Mouse (Mus musculus): ENCODE measurements around the gene Agpat3. TPM values are rescaled to one million over a fixed set of nuclear protein-coding genes. Genes with fewer than 3 reads are reported as not detected.
A peak's percentile ranks its signal among the peaks of the same experiment; 100 is the strongest.

Gene Agpat3
- polyA plus RNA-seq, 1 experiment from 2014 or later, result 41.9 TPM

DNA sequence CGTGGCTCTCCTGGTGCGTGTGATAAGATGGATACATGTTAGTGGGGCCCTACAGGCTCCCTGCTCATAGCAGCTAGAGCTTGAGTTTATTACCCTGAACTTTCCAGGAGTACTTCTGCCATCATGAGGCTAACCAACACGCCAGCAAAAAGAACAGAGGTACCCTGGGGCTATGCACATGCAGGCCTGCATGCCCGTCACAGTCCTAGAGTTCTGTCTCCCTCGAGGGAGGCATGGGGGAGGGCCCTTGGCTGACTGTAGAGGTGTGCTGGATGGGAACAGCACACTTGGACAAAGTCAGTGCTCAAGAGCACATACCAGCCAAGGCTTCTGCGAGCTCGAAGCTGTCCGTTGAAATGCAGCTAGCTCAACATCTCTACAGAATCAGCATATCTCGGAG, 71.8 kb downstream of the Agpat3 start:
- no peak overlapping the region for H3K9ac ChIP-seq (replicated peaks; ENCODE audit: low read depth, low read length)
- H3K36me3 ChIP-seq (ENCODE audit: control insufficient read depth, insufficient read depth, low read length), result peaks cover 58% of the 10 kb centered on the region
- H3K4me2 ChIP-seq (replicated peaks; ENCODE audit: low read depth, low read length), result no peak overlapping the region
- H3K9me3 ChIP-seq (ENCODE audit: control insufficient read depth, low read depth, low read length), result no peaks in the 10 kb centered on the region
- no peak overlapping the region for H3K4me3 ChIP-seq (ENCODE audit: low read depth, low read length)
- H3K27ac ChIP-seq (ENCODE audit: low read length), result no peak overlapping the region
- no peaks in the 10 kb centered on the region for H3K27me3 ChIP-seq (ENCODE audit: control insufficient read depth, insufficient read depth, low read length)
- no peak for ATAC-seq (ENCODE audit: insufficient number of reproducible peaks, insufficient read depth, low FRiP score, low read depth)
- no peaks in the 10 kb centered on the region for H3K4me1 ChIP-seq (ENCODE audit: control insufficient read depth, insufficient read depth, low read length)
- 93% methylated on average over 9 of the region's 9 CpGs for WGBS

DNA sequence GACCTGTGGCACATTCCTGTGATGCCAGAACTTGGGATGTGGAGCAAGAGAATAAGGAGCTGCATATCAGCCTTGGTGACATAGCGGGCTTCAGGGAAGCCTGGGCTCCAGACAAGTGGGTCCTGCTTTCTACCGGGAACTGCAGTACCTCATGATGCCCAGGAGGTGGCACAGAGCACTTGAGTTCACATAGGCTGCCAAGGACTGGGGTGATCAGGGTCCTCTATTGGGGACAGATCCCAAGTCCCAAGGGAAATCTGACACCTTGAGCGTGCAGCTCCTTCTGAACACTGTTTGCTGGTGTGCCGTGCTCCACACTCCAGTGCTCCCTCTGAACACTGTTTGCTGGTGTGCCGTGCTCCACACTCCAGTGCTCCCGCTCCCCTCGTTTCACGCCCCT, 73.1 kb downstream of the Agpat3 start:
- ATAC-seq (ENCODE audit: insufficient number of reproducible peaks, insufficient read depth, low FRiP score, low read depth), result peak; percentile 71; the same call in 1 of the 2 replicates

DNA sequence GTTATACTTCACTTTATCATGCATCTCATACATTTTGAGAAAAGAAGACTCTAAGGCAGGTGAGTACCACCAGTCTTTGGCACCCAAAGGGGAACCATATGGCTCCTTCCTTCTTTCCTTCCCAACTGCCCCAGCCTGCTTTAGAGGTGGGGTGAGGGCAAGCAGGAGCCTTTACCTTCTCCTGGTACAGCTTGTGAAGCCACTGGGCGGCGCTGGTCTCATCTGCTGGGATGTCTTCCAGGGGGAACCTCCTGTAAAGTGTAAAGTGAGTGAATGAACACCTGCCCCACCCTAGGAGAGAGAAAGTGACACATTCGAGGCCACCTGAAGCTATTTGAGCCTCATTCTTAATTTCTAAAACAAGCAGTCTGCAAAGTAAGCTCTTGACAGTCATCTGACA, 74.5 kb downstream of the Agpat3 start:
- Histone ChIP-seq H3K27ac (ENCODE audit: low read length) (no peak overlapping the region), H3K9me3 (ENCODE audit: control insufficient read depth, low read depth, low read length) (no peaks in the 10 kb centered on the region), H3K4me3 (ENCODE audit: low read depth, low read length) (no peak overlapping the region), H3K4me1 (ENCODE audit: control insufficient read depth, insufficient read depth, low read length) (no peaks in the 10 kb centered on the region), H3K9ac (replicated peaks; ENCODE audit: low read depth, low read length) (no peak overlapping the region), H3K4me2 (replicated peaks; ENCODE audit: low read depth, low read length) (no peak overlapping the region), H3K27me3 (ENCODE audit: control insufficient read depth, insufficient read depth, low read length) (no peaks in the 10 kb centered on the region), H3K36me3 (ENCODE audit: control insufficient read depth, insufficient read depth, low read length) (peaks cover 52% of the 10 kb centered on the region)
- ATAC-seq (ENCODE audit: insufficient number of reproducible peaks, insufficient read depth, low FRiP score, low read depth), result no peak
- 74% methylated on average over 3 of the region's 3 CpGs for WGBS

More for the DNA sequence above, 73.1 kb downstream of the Agpat3 start:
- Histone ChIP-seq H3K27me3 (ENCODE audit: control insufficient read depth, insufficient read depth, low read length) (no peaks in the 10 kb centered on the region), H3K4me2 (replicated peaks; ENCODE audit: low read depth, low read length) (no peak overlapping the region), H3K9me3 (ENCODE audit: control insufficient read depth, low read depth, low read length) (no peaks in the 10 kb centered on the region), H3K9ac (replicated peaks; ENCODE audit: low read depth, low read length) (no peak overlapping the region), H3K36me3 (ENCODE audit: control insufficient read depth, insufficient read depth, low read length) (peaks cover 55% of the 10 kb centered on the region), H3K27ac (ENCODE audit: low read length) (no peak overlapping the region), H3K4me3 (ENCODE audit: low read depth, low read length) (no peak overlapping the region), H3K4me1 (ENCODE audit: control insufficient read depth, insufficient read depth, low read length) (no peaks in the 10 kb centered on the region)
- WGBS, result 50% methylated on average over 8 of the region's 8 CpGs

DNA sequence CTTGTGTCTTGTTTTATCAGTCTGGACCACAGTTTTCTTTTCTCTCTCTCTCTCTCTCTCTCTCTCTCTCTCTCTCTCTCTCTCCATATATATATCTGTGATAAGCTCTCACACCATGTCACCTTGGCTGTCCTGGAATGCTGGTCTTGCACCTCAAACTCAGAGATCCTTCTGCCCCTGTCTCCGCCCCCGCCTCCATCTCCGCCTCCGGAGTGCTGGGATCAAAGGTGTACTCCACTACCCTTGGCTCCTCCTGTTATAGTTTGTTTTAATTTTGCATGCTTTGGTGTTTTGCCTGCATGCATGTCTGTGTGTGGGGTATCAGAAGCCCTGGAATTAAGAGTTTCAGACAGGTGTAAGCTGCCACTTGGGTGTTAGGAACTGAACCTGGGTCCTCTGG, 76.0 kb downstream of the Agpat3 start:
- 87% methylated on average over 4 of the region's 4 CpGs for WGBS
- Histone ChIP-seq H3K9ac (replicated peaks; ENCODE audit: low read depth, low read length) (no peak overlapping the region), H3K4me2 (replicated peaks; ENCODE audit: low read depth, low read length) (no peak overlapping the region), H3K36me3 (ENCODE audit: control insufficient read depth, insufficient read depth, low read length) (peaks cover 43% of the 10 kb centered on the region; the same call in 1 of the 2 replicates), H3K27me3 (ENCODE audit: control insufficient read depth, insufficient read depth, low read length) (no peaks in the 10 kb centered on the region), H3K4me3 (ENCODE audit: low read depth, low read length) (no peak overlapping the region), H3K9me3 (ENCODE audit: control insufficient read depth, low read depth, low read length) (no peaks in the 10 kb centered on the region), H3K4me1 (ENCODE audit: control insufficient read depth, insufficient read depth, low read length) (peaks cover 4% of the 10 kb centered on the region; the same call in 1 of the 2 replicates), H3K27ac (ENCODE audit: low read length) (no peak overlapping the region)
- ATAC-seq (ENCODE audit: insufficient number of reproducible peaks, insufficient read depth, low FRiP score, low read depth), result no peak

DNA sequence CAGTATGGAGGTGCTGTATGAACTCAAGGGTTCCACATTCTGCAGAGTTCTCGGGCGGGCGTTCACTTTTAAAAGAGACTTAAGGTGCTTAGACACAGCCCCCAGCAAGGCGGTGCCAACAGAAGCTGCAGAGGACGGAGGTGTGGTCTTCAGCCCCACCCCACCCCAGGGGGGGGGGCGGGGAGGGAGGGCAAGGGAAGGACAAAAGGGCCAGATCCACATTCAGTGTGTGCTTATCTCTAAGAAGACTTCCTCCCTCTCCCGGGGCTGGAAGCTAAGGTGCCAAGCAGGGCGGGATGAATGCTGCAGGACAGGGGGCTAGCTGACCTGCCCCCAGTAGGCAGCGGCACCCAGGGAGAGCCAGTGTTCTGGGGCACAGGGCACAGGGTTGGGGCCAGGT, 79.4 kb downstream of the Agpat3 start:
- Histone ChIP-seq H3K4me3 (ENCODE audit: low read depth, low read length) (no peak overlapping the region), H3K27ac (ENCODE audit: low read length) (no peak overlapping the region), H3K4me1 (ENCODE audit: control insufficient read depth, insufficient read depth, low read length) (peaks cover 4% of the 10 kb centered on the region; the same call in 1 of the 2 replicates), H3K9me3 (ENCODE audit: control insufficient read depth, low read depth, low read length) (no peaks in the 10 kb centered on the region), H3K27me3 (ENCODE audit: control insufficient read depth, insufficient read depth, low read length) (no peaks in the 10 kb centered on the region), H3K4me2 (replicated peaks; ENCODE audit: low read depth, low read length) (no peak overlapping the region), H3K36me3 (ENCODE audit: control insufficient read depth, insufficient read depth, low read length) (peaks cover 24% of the 10 kb centered on the region; the same call in 1 of the 2 replicates), H3K9ac (replicated peaks; ENCODE audit: low read depth, low read length) (no peak overlapping the region)
- WGBS, result 24% methylated on average over 8 of the region's 9 CpGs
- ATAC-seq (ENCODE audit: insufficient number of reproducible peaks, insufficient read depth, low FRiP score, low read depth), result peak; percentile 77

DNA sequence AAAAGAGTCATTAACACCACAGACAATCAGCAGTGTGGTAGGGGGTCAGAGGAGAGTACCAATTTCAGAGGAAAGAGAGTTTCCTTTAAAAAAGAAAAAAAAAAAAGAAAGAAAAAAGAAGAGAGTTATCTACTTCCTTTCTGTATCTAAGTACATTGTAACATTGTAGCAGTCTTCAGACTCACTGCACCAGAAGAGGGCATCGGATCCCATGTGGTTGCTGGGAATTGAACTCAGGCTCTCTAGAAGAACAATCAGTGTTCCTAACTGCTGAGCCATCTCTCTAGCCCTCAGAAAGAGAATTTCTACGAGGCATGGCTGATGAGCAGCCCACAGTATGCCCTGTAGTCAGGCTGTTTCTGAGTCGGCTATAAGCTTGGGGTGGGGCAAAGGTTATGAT, 86.4 kb downstream of the Agpat3 start:
- Histone ChIP-seq H3K4me1 (ENCODE audit: control insufficient read depth, insufficient read depth, low read length) (no peaks in the 10 kb centered on the region), H3K27ac (ENCODE audit: low read length) (no peak overlapping the region), H3K9ac (replicated peaks; ENCODE audit: low read depth, low read length) (no peak overlapping the region), H3K36me3 (ENCODE audit: control insufficient read depth, insufficient read depth, low read length) (no peaks in the 10 kb centered on the region), H3K27me3 (ENCODE audit: control insufficient read depth, insufficient read depth, low read length) (no peaks in the 10 kb centered on the region), H3K4me2 (replicated peaks; ENCODE audit: low read depth, low read length) (no peak overlapping the region), H3K4me3 (ENCODE audit: low read depth, low read length) (no peak overlapping the region), H3K9me3 (ENCODE audit: control insufficient read depth, low read depth, low read length) (no peaks in the 10 kb centered on the region)
- ATAC-seq (ENCODE audit: insufficient number of reproducible peaks, insufficient read depth, low FRiP score, low read depth), result no peak
- 70% methylated on average over 3 of the region's 3 CpGs for WGBS

DNA sequence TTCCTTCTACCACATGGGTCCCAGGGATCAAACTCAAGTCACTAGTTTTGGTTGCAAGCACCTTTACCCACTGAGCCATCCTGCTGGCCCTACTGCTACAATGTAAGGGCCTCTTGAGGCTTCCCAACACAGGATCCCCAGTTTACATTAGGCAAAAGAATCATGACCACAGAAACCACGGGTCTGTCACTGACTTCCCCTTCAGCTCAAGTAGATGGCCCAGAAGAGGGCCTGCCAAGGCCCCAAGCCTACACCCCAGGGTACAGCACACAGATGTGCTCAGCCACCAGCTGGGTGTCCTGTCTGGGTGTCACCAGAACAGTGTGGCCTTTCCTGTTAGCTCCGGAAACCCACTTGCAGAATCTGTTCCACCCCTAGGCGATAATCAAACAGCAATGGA, 87.6 kb downstream of the Agpat3 start:
- Histone ChIP-seq H3K4me1 (ENCODE audit: control insufficient read depth, insufficient read depth, low read length) (peaks cover 8% of the 10 kb centered on the region; the same call in 1 of the 2 replicates), H3K27me3 (ENCODE audit: control insufficient read depth, insufficient read depth, low read length) (no peaks in the 10 kb centered on the region), H3K9me3 (ENCODE audit: control insufficient read depth, low read depth, low read length) (no peaks in the 10 kb centered on the region), H3K4me2 (replicated peaks; ENCODE audit: low read depth, low read length) (no peak overlapping the region), H3K27ac (ENCODE audit: low read length) (no peak overlapping the region), H3K36me3 (ENCODE audit: control insufficient read depth, insufficient read depth, low read length) (no peaks in the 10 kb centered on the region), H3K4me3 (ENCODE audit: low read depth, low read length) (no peak overlapping the region), H3K9ac (replicated peaks; ENCODE audit: low read depth, low read length) (no peak overlapping the region)
- 74% methylated on average over 3 of the region's 3 CpGs for WGBS
- no peak for ATAC-seq (ENCODE audit: insufficient number of reproducible peaks, insufficient read depth, low FRiP score, low read depth)

DNA sequence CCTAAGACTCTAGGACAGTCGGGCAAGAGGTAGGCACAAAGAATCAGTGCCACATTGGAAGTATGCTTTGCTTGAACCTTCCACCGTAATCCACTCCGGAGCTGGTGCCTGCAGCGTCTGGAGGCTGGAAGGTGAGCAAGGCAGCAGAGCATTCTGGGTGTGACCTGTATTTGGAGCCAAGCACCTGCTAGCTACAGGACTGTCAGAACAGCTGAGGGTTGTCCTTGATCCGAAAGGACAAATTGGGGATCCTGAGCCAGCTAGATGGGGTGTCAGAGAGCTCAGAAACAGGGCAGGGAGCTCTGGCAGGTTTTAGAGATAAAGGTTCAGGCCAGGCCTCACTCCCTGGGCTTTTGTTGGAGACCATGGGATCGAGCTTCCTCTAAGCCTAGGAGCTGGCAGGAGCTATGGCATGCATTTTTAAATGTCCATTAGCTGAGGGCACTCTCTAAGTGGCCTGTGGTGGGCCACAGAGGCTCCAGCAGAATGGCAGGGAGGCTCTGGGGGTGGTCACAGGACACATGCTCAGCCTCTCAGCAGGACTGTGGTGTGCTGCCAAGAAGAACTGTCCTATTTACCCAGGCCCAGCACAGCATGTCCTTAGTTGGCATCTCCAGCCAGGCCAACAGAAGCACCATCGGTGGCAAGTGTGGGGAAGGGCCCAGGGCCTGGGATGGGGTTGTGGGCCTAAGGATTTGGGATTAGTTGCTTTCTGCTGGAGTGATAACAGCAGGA, 91.2 kb downstream of the Agpat3 start:
- no peak overlapping the region for H3K27ac ChIP-seq (ENCODE audit: low read length)
- peaks cover 8% of the 10 kb centered on the region; the same call in 1 of the 2 replicates for H3K4me1 ChIP-seq (ENCODE audit: control insufficient read depth, insufficient read depth, low read length)
- H3K4me2 ChIP-seq (replicated peaks; ENCODE audit: low read depth, low read length), result no peak overlapping the region
- no peak for ATAC-seq (ENCODE audit: insufficient number of reproducible peaks, insufficient read depth, low FRiP score, low read depth)
- no peak overlapping the region for H3K4me3 ChIP-seq (ENCODE audit: low read depth, low read length)
- H3K36me3 ChIP-seq (ENCODE audit: control insufficient read depth, insufficient read depth, low read length), result no peaks in the 10 kb centered on the region
- 61% methylated on average over 7 of the region's 7 CpGs for WGBS
- no peak overlapping the region for H3K9ac ChIP-seq (replicated peaks; ENCODE audit: low read depth, low read length)
- H3K27me3 ChIP-seq (ENCODE audit: control insufficient read depth, insufficient read depth, low read length), result no peaks in the 10 kb centered on the region
- H3K9me3 ChIP-seq (ENCODE audit: control insufficient read depth, low read depth, low read length), result no peaks in the 10 kb centered on the region

DNA sequence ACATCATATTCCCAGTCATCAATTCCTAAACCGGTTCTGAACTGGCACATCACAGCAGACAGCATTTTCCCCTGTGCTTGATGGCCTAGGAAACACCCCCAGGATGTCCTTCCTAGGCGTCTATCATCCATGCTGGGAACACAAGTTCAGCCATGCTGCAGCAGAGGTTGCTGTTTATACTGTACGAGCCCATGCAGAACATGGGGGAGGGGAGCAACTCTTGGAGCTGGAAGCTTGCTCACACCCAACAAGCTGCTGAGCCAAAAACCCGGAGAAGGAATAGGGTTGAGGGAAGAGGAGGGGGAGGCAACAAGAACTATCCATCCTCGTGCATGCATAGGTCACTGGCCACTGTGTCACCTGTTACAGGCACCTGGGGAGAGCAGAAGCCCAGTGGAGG, 92.0 kb downstream of the Agpat3 start:
- H3K27ac ChIP-seq (ENCODE audit: low read length), result no peak overlapping the region
- no peaks in the 10 kb centered on the region for H3K27me3 ChIP-seq (ENCODE audit: control insufficient read depth, insufficient read depth, low read length)
- no peaks in the 10 kb centered on the region for H3K9me3 ChIP-seq (ENCODE audit: control insufficient read depth, low read depth, low read length)
- WGBS, result 16% methylated on average over 5 of the region's 5 CpGs
- no peak for ATAC-seq (ENCODE audit: insufficient number of reproducible peaks, insufficient read depth, low FRiP score, low read depth)
- no peaks in the 10 kb centered on the region for H3K36me3 ChIP-seq (ENCODE audit: control insufficient read depth, insufficient read depth, low read length)
- H3K4me1 ChIP-seq (ENCODE audit: control insufficient read depth, insufficient read depth, low read length), result peaks cover 8% of the 10 kb centered on the region; the same call in 1 of the 2 replicates
- no peak overlapping the region for H3K4me3 ChIP-seq (ENCODE audit: low read depth, low read length)
- H3K4me2 ChIP-seq (replicated peaks; ENCODE audit: low read depth, low read length), result no peak overlapping the region
- no peak overlapping the region for H3K9ac ChIP-seq (replicated peaks; ENCODE audit: low read depth, low read length)

Measured in stomach, embryonic 14.5 days (tissue).